Mouse (Mus musculus) kidney, postnatal 25 days (tissue): ENCODE measurements around the gene Cd200.
"Not testable (repeated sequence)": the region's sequence is repeated elsewhere in the genome, so short reads cannot be mapped to it uniquely, and the experiment has no call there.

Experiments used
- DNase-seq, 2 experiments: peaks; one replicate each; pipeline ENCODE4 v3.0.0; 2021; ENCODE audit warnings: mixed read lengths in 2 of 2

Gene Cd200

GRCm38 (mm10) chr16:45377332-45377731, 31.5 kb downstream of the Cd200 start:
- DNase-seq: no peak

GRCm38 (mm10) chr16:45376812-45377211, 32.0 kb downstream of the Cd200 start:
- no peak for DNase-seq

- DNase-seq: peak; percentile 19 to 49
Measured at GRCm38 (mm10) chr16:45376294-45376693, 32.6 kb downstream of the Cd200 start.

GRCm38 (mm10) chr16:45375506-45376225, 33.2 kb downstream of the Cd200 start:
- no peak for DNase-seq

GRCm38 (mm10) chr16:45374074-45374473, 34.8 kb downstream of the Cd200 start:
- DNase-seq: no peak

- no peak for DNase-seq
Measured at GRCm38 (mm10) chr16:45371076-45371475, 37.8 kb downstream of the Cd200 start.

GRCm38 (mm10) chr16:45369285-45369965, 39.4 kb downstream of the Cd200 start:
- no peak for DNase-seq

GRCm38 (mm10) chr16:45366111-45366510, 42.7 kb downstream of the Cd200 start:
- no peak for DNase-seq

- no peak for DNase-seq
Measured at GRCm38 (mm10) chr16:45365353-45365752, 43.5 kb downstream of the Cd200 start.

GRCm38 (mm10) chr16:45364627-45365026, 44.2 kb downstream of the Cd200 start:
- no peak for DNase-seq

GRCm38 (mm10) chr16:45363480-45364045, 45.3 kb downstream of the Cd200 start:
- DNase-seq: no peak

- no peak for DNase-seq
Measured at GRCm38 (mm10) chr16:45361450-45361849, 47.4 kb downstream of the Cd200 start.

- DNase-seq: peak; percentile 52 to 68
Measured at GRCm38 (mm10) chr16:45358441-45358840, 50.4 kb downstream of the Cd200 start.

GRCm38 (mm10) chr16:45357134-45357533, 51.7 kb downstream of the Cd200 start:
- DNase-seq: no peak

- peak in 1 of 2 experiments; percentile 41 for DNase-seq
Measured at GRCm38 (mm10) chr16:45352875-45353274, 56.0 kb downstream of the Cd200 start.

- DNase-seq: no peak
Measured at GRCm38 (mm10) chr16:45350767-45351166, 58.1 kb downstream of the Cd200 start.

GRCm38 (mm10) chr16:45349523-45350298, 59.1 kb downstream of the Cd200 start:
- peak; percentile 51 to 77 for DNase-seq

- DNase-seq: not testable (repeated sequence)
Measured at GRCm38 (mm10) chr16:45348238-45348637, 60.6 kb downstream of the Cd200 start.

- DNase-seq: no peak
Measured at GRCm38 (mm10) chr16:45346930-45347387, 61.9 kb downstream of the Cd200 start.

GRCm38 (mm10) chr16:45346367-45346766, 62.5 kb downstream of the Cd200 start:
- DNase-seq: no peak

GRCm38 (mm10) chr16:45344879-45345278, 64.0 kb downstream of the Cd200 start:
- peak in 1 of 2 experiments; percentile 30 for DNase-seq

- DNase-seq: no peak
Measured at GRCm38 (mm10) chr16:45336478-45336877, 72.4 kb downstream of the Cd200 start.

GRCm38 (mm10) chr16:45334891-45335290, 74.0 kb downstream of the Cd200 start:
- no peak for DNase-seq
